Mouse (Mus musculus) small intestine, adult 2 months (tissue): ENCODE data around the gene Serpinh1. TPM values are rescaled to one million over a fixed set of nuclear protein-coding genes. Genes with fewer than 3 reads are reported as not detected.

Source experiments
- H3K27ac ChIP-seq: fragments of 200-500 bp; 2 replicates; pipeline ENCODE4 v1.5.1; 2012; ENCODE audit warnings: low read depth, low read length, control low read depth, inconsistent platforms; ENCODE audit not compliant: insufficient read depth
- H3K27me3 ChIP-seq: fragments of 200-500 bp; 2 replicates; pipeline ENCODE4 v1.6.1; 2012; ENCODE audit warnings: mild to moderate bottlenecking, moderate library complexity, low read length, inconsistent platforms; ENCODE audit not compliant: control insufficient read depth, insufficient read depth
- H3K36me3 ChIP-seq: fragments of 200-500 bp; 2 replicates; pipeline ENCODE4 v1.6.1; 2012; ENCODE audit warnings: mild to moderate bottlenecking, low read length, control low read depth, inconsistent platforms; ENCODE audit not compliant: control insufficient read depth, insufficient read depth
- H3K4me1 ChIP-seq: fragments of 200-500 bp; 2 replicates; pipeline ENCODE4 v1.6.1; 2012; ENCODE audit warnings: low read length, inconsistent platforms, mixed read lengths; ENCODE audit not compliant: control insufficient read depth, insufficient read depth, insufficient read length
- H3K4me3 ChIP-seq: fragments of 200-500 bp; 2 replicates; pipeline ENCODE4 v1.5.1; 2012; ENCODE audit warnings: low read depth, mild to moderate bottlenecking, control low read depth, inconsistent platforms, low read length, moderate library complexity
- CTCF ChIP-seq: fragments of 200-500 bp; IDR thresholded peaks from 2 replicates; pipeline ENCODE4 v1.5.1; 2012; ENCODE audit warnings: low read depth, mild to moderate bottlenecking, control low read depth, inconsistent platforms, low read length, moderate library complexity, mixed read lengths; ENCODE audit not compliant: insufficient replicate concordance, insufficient read length; ENCODE audit errors: extremely low read depth
- POLR2A ChIP-seq: fragments of 200-500 bp; IDR thresholded peaks from 2 replicates; pipeline ENCODE4 v1.6.1; 2012; ENCODE audit warnings: low read depth, mild to moderate bottlenecking, control low read depth, inconsistent platforms, low read length, moderate library complexity
- WGBS: fragments of 180-500 bp; shearing (Covaris S2); methylation state at CpG from one replicate; pipeline ENCODE4 v1.1.7; 2018; 5-methylcytosine and 5-hydroxymethylcytosine counted together
- polyA plus RNA-seq: library from polyadenylated mRNA; depleted of rRNA; stranded (reverse); fragments of >200 nt; gene quantifications from 2 replicates; pipeline ENCODE4 v1.2.3, GENCODE M21; 2012

Gene Serpinh1
- polyA plus RNA-seq, 1 experiment = 87.6 TPM

GRCm38 (mm10) chr7:99312671-99313143 is 40.3 kb downstream of the Serpinh1 start:
- Histone ChIP-seq H3K27me3 (no peaks in the 10 kb centered on the region), H3K4me1 (no peaks in the 10 kb centered on the region), H3K36me3 (no peaks in the 10 kb centered on the region), H3K27ac (no peak overlapping the region), H3K4me3 (no peak overlapping the region)
- 73% methylated on average over 8 of the region's 8 CpGs for WGBS
- TF ChIP-seq CTCF (no peak), POLR2A (no peak)

GRCm38 (mm10) chr7:99312058-99312457 is 41.0 kb downstream of the Serpinh1 start:
- H3K27me3 ChIP-seq = no peaks in the 10 kb centered on the region
- TF ChIP-seq POLR2A (no peak), CTCF (no peak)
- H3K36me3 ChIP-seq = no peaks in the 10 kb centered on the region
- 59% methylated on average over 4 of the region's 4 CpGs for whole genome bisulfite sequencing
- H3K4me1 ChIP-seq = no peaks in the 10 kb centered on the region
- H3K27ac ChIP-seq = no peak overlapping the region
- H3K4me3 ChIP-seq = no peak overlapping the region

GRCm38 (mm10) chr7:99311433-99311832 is 41.6 kb downstream of the Serpinh1 start:
- H3K36me3 ChIP-seq = no peaks in the 10 kb centered on the region
- 19% methylated on average over 7 of the region's 7 CpGs for WGBS
- H3K4me1 ChIP-seq = no peaks in the 10 kb centered on the region
- H3K27me3 ChIP-seq = no peaks in the 10 kb centered on the region
- H3K27ac ChIP-seq = no peak overlapping the region
- H3K4me3 ChIP-seq = no peak overlapping the region
- no peak for TF ChIP-seq POLR2A
- TF ChIP-seq CTCF = no peak

- WGBS = 73% methylated on average over 3 of the region's 3 CpGs
- no peak for TF ChIP-seq CTCF
- TF ChIP-seq POLR2A = no peak
- Histone ChIP-seq H3K4me3 (no peak overlapping the region), H3K4me1 (peaks cover 3% of the 10 kb centered on the region; the same call in 1 of the 2 replicates), H3K27me3 (no peaks in the 10 kb centered on the region), H3K36me3 (no peaks in the 10 kb centered on the region), H3K27ac (no peak overlapping the region)
Observed at GRCm38 (mm10) chr7:99306640-99307039, 46.4 kb downstream of the Serpinh1 start.

- TF ChIP-seq CTCF = no peak
- no peak for TF ChIP-seq POLR2A
- Histone ChIP-seq H3K36me3 (no peaks in the 10 kb centered on the region), H3K4me1 (peaks cover 3% of the 10 kb centered on the region; the same call in 1 of the 2 replicates), H3K27ac (no peak overlapping the region), H3K27me3 (no peaks in the 10 kb centered on the region), H3K4me3 (no peak overlapping the region)
- WGBS = 83% methylated on average over 4 of the region's 4 CpGs
Observed at GRCm38 (mm10) chr7:99305688-99306087, 47.4 kb downstream of the Serpinh1 start.

GRCm38 (mm10) chr7:99304949-99305372 is 48.1 kb downstream of the Serpinh1 start:
- Histone ChIP-seq H3K27me3 (no peaks in the 10 kb centered on the region), H3K27ac (no peak overlapping the region), H3K36me3 (no peaks in the 10 kb centered on the region), H3K4me1 (peaks cover 3% of the 10 kb centered on the region; the same call in 1 of the 2 replicates), H3K4me3 (no peak overlapping the region)
- WGBS = 43% methylated on average over 5 of the region's 5 CpGs
- TF ChIP-seq POLR2A (no peak), CTCF (no peak)

GRCm38 (mm10) chr7:99304029-99304428 is 49.0 kb downstream of the Serpinh1 start:
- Histone ChIP-seq H3K4me1 (peaks cover 3% of the 10 kb centered on the region; the same call in 1 of the 2 replicates), H3K4me3 (no peak overlapping the region), H3K27me3 (no peaks in the 10 kb centered on the region), H3K36me3 (no peaks in the 10 kb centered on the region), H3K27ac (no peak overlapping the region)
- WGBS = 87% methylated on average over 6 of the region's 6 CpGs
- TF ChIP-seq POLR2A (no peak), CTCF (no peak)
